Mouse (Mus musculus) bone marrow macrophage, adult 2 months (primary cell): ENCODE results near the gene Sh3glb2.

Experiments
- CTCF ChIP-seq: IDR thresholded peaks from 2 replicates; pipeline ENCODE4 v1.5.1; 2012; ENCODE audit warnings: low read depth, mild to moderate bottlenecking, low read length, moderate library complexity
- POLR2A ChIP-seq: IDR thresholded peaks from 2 replicates; pipeline ENCODE4 v1.6.1; 2012; ENCODE audit warnings: mild to moderate bottlenecking, low read depth, low read length, borderline replicate concordance

DNA sequence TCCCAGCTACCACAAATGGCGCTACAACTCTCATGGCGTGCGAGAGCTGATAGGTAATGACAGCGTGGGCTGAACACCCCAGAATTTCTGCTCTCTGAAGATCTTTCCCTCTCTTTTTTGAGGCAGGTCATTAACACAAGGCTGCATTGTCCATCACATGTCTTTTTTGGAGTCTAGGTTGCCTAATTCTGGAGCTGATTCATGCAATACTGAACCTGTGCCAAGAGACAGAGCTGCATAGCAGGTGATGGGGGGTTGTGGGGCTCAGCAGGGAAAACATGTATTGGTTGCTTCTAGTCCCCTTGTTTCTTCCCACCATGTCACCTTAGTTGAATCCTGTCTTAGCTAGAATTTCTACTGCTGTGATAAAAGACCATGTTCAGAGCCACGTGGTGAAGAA is 33.8 kb downstream of the Sh3glb2 start:
- TF ChIP-seq POLR2A (no peak), CTCF (no peak)
